Mouse (Mus musculus) liver, embryonic 12.5 days (tissue): ENCODE data around the gene Unc13b. TPM values are rescaled to one million over a fixed set of nuclear protein-coding genes. Genes with fewer than 3 reads are reported as not detected.

ENCODE experiments used
- ATAC-seq: fragments of 200-750 bp; cut with Nextera tagmentation; 2 replicates; pipeline ENCODE4 v1.8.0; 2017; ENCODE audit warnings: moderate number of reproducible peaks, mild to moderate bottlenecking, moderate library complexity
- H3K27ac ChIP-seq: fragments of 300-500 bp; sonication (generic); 2 replicates; pipeline ENCODE4 v1.5.1; 2016; ENCODE audit warnings: mild to moderate bottlenecking
- H3K27me3 ChIP-seq: fragments of 300-500 bp; sonication (generic); replicated peaks from 2 replicates; pipeline ENCODE4 v1.6.1; 2016; ENCODE audit warnings: mild to moderate bottlenecking, moderate library complexity
- H3K36me3 ChIP-seq: fragments of 300-500 bp; sonication (generic); 2 replicates; pipeline ENCODE4 v1.6.1; 2016; ENCODE audit warnings: mild to moderate bottlenecking, moderate library complexity
- H3K4me1 ChIP-seq: fragments of 300-500 bp; sonication (generic); 2 replicates; pipeline ENCODE4 v1.6.1; 2016
- H3K4me2 ChIP-seq: fragments of 300-500 bp; sonication (generic); 2 replicates; pipeline ENCODE4 v1.6.1; 2016; ENCODE audit warnings: mild to moderate bottlenecking, moderate library complexity
- H3K4me3 ChIP-seq: fragments of 300-500 bp; sonication (generic); 2 replicates; pipeline ENCODE4 v1.5.1; 2016; ENCODE audit warnings: mild to moderate bottlenecking, moderate library complexity
- H3K9ac ChIP-seq: fragments of 300-500 bp; sonication (generic); 2 replicates; pipeline ENCODE4 v1.6.1; 2016; ENCODE audit warnings: mild to moderate bottlenecking, moderate library complexity
- H3K9me3 ChIP-seq: fragments of 300-500 bp; sonication (generic); replicated peaks from 2 replicates; pipeline ENCODE4 v1.6.1; 2016; ENCODE audit warnings: mild to moderate bottlenecking, moderate library complexity
- WGBS: fragments of 180-500 bp; shearing (Covaris S2); methylation state at CpG from one replicate; pipeline ENCODE4 v1.1.7; 2016; ENCODE audit not compliant: insufficient replicate concordance; 5-methylcytosine and 5-hydroxymethylcytosine counted together
- polyA plus RNA-seq: library from polyadenylated mRNA; unstranded; fragments of >200 nt; fragmentation: Nextera tagmentation; extraction: Ambion mirVana; gene quantifications from 2 replicates; pipeline ENCODE4 v1.2.1, GENCODE M21; 2016

Unc13b gene
- polyA plus RNA-seq, 1 experiment from 2014 or later: 0.91 TPM

DNA sequence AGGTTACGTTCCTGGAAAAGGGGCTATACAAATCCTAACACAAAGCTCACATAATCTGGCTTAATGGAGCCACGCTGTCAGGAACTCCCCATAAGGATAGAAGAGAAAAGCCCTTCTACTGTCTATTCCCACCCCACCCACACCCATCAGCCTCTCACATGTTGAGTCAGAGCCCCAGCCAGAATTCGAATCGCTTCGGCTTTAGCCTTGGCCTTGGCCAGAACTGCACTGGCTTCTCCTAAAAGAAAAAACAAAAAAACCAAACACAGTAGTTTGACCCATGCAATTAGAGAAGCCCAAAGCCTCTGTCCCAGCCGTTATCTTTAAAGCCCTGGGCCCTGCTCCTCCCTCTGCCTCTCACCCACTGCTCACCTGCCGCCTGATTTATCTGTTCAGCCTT lies 29.6 kb upstream of the Unc13b start:
- Histone ChIP-seq H3K4me1 (peaks cover 42% of the 10 kb centered on the region), H3K9ac (peak overlapping the region; percentile 32; the same call in 1 of the 2 replicates), H3K9me3 (no peaks in the 10 kb centered on the region), H3K4me2 (peak overlapping the region; percentile 82), H3K27me3 (no peaks in the 10 kb centered on the region), H3K36me3 (peaks cover 57% of the 10 kb centered on the region), H3K27ac (no peak overlapping the region), H3K4me3 (peak overlapping the region; percentile 81)
- no peak for ATAC-seq
- 81% methylated on average over 7 of the region's 7 CpGs for WGBS

GRCm38 (mm10) chr4:43029749-43030148 lies 29.0 kb upstream of the Unc13b start:
- H3K4me2 ChIP-seq: peak overlapping the region; percentile 82

DNA sequence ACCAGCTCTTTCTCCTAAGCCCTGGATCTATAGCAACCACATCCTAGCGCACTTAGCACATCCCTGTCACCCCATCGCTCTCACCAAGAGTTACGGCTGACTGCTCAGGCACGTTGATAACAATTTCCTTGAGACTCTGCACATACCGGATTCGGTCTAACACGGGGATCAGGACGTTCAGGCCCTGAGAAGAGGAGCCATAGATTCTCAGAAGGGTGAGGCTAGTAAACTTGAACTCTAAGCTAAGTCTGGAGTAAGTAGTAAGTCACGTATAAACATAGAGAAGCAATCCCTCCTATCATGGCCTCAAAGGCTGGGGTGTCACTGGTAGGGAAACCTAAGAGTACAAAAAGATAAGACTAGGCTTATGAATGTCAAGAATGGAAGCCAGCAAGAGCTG lies 28.4 kb upstream of the Unc13b start:
- Histone ChIP-seq H3K9me3 (no peaks in the 10 kb centered on the region), H3K4me3 (peak overlapping the region; percentile 81), H3K4me2 (peak overlapping the region; percentile 82), H3K27me3 (no peaks in the 10 kb centered on the region), H3K9ac (peak overlapping the region; percentile 96), H3K36me3 (peaks cover 65% of the 10 kb centered on the region), H3K27ac (peak overlapping the region; percentile 89), H3K4me1 (peaks cover 31% of the 10 kb centered on the region)
- ATAC-seq: peak; percentile 13; the same call in 1 of the 2 replicates
- WGBS: 58% methylated on average over 9 of the region's 9 CpGs

More at GRCm38 (mm10) chr4:43029749-43030148, 29.0 kb upstream of the Unc13b start:
- H3K27ac ChIP-seq: peak overlapping the region; percentile 89
- 88% methylated on average over 9 of the region's 9 CpGs for WGBS
- peak overlapping the region; percentile 81 for H3K4me3 ChIP-seq
- no peaks in the 10 kb centered on the region for H3K27me3 ChIP-seq
- ATAC-seq: no peak
- peak overlapping the region; percentile 96 for H3K9ac ChIP-seq
- peaks cover 59% of the 10 kb centered on the region for H3K36me3 ChIP-seq
- peaks cover 35% of the 10 kb centered on the region for H3K4me1 ChIP-seq
- H3K9me3 ChIP-seq: no peaks in the 10 kb centered on the region

GRCm38 (mm10) chr4:43030780-43031230 lies 27.9 kb upstream of the Unc13b start:
- peak overlapping the region; percentile 96 for H3K9ac ChIP-seq
- H3K9me3 ChIP-seq: no peaks in the 10 kb centered on the region
- H3K27me3 ChIP-seq: no peaks in the 10 kb centered on the region
- under 1% methylated on average over 28 of the region's 28 CpGs for WGBS
- H3K4me1 ChIP-seq: peaks cover 32% of the 10 kb centered on the region
- ATAC-seq: peak; percentile 74
- peaks cover 69% of the 10 kb centered on the region for H3K36me3 ChIP-seq
- peak overlapping the region; percentile 89 for H3K27ac ChIP-seq
- H3K4me3 ChIP-seq: peak overlapping the region; percentile 81
- H3K4me2 ChIP-seq: peak overlapping the region; percentile 82

GRCm38 (mm10) chr4:43031237-43031995 lies 27.3 kb upstream of the Unc13b start, which contains the start of gene Stoml2:
Stoml2 (minus strand) TSS chr4:43031710.
- Histone ChIP-seq H3K27me3 (no peaks in the 10 kb centered on the region), H3K9ac (peak within 1 kb of the TSS; percentile 96), H3K27ac (peak within 1 kb of the TSS; percentile 89), H3K9me3 (no peaks in the 10 kb centered on the region), H3K4me3 (peak within 1 kb of the TSS; percentile 81), H3K4me1 (peaks cover 35% of the 10 kb centered on the region), H3K4me2 (peak within 1 kb of the TSS; percentile 82), H3K36me3 (peaks cover 75% of the 10 kb centered on the region)
- peak; percentile 96 for ATAC-seq
- 2% methylated on average over 38 of the region's 38 CpGs for WGBS

- peak overlapping the region; percentile 39; the same call in 1 of the 2 replicates for H3K27ac ChIP-seq
These were observed 26.3 kb upstream of the Unc13b start for GRCm38 (mm10) chr4:43032501-43032900.

GRCm38 (mm10) chr4:43033481-43033880 lies 25.3 kb upstream of the Unc13b start:
- no peaks in the 10 kb centered on the region for H3K27me3 ChIP-seq
- no peak overlapping the region for H3K27ac ChIP-seq
- no peak for ATAC-seq
- peaks cover 62% of the 10 kb centered on the region for H3K36me3 ChIP-seq
- H3K4me1 ChIP-seq: peaks cover 54% of the 10 kb centered on the region
- WGBS: 77% methylated on average over 14 of the region's 14 CpGs
- H3K9ac ChIP-seq: no peak overlapping the region
- no peak overlapping the region for H3K4me3 ChIP-seq
- H3K9me3 ChIP-seq: no peaks in the 10 kb centered on the region
- no peak overlapping the region for H3K4me2 ChIP-seq

More at GRCm38 (mm10) chr4:43032501-43032900, 26.3 kb upstream of the Unc13b start:
- no peaks in the 10 kb centered on the region for H3K9me3 ChIP-seq
- no peak overlapping the region for H3K9ac ChIP-seq
- ATAC-seq: no peak
- H3K4me3 ChIP-seq: no peak overlapping the region
- no peak overlapping the region for H3K4me2 ChIP-seq
- peaks cover 46% of the 10 kb centered on the region for H3K4me1 ChIP-seq
- 68% methylated on average over 1 of the region's 1 CpGs for WGBS
- no peaks in the 10 kb centered on the region for H3K27me3 ChIP-seq
- peaks cover 72% of the 10 kb centered on the region for H3K36me3 ChIP-seq

DNA sequence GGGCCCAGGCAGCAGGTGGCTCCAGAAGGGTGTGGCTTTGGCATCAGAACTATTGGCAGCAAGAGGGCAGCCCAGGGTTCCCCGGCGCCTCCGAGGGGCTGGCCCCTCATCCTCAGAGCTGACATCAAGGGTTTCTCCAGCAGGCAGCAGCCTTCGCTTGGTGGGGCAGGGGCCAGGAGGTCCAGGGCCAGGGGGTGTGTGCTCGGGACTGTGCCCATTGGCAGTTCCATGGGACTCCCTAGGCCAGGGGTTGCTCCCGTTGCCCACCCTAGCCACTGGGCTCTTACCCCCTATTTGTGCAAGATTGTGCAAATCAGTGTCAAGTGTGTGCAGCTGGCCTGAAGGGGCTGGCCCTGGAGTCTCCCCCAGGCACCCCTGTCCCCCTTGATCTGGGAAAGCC lies 22.9 kb upstream of the Unc13b start:
- WGBS: 85% methylated on average over 6 of the region's 6 CpGs
- no peak overlapping the region for H3K4me3 ChIP-seq
- H3K9ac ChIP-seq: no peak overlapping the region
- peaks cover 55% of the 10 kb centered on the region for H3K4me1 ChIP-seq
- no peaks in the 10 kb centered on the region for H3K9me3 ChIP-seq
- H3K27ac ChIP-seq: peak overlapping the region; percentile 95; the same call in 1 of the 2 replicates
- peak overlapping the region; percentile 23 for H3K4me2 ChIP-seq
- no peak for ATAC-seq
- no peaks in the 10 kb centered on the region for H3K27me3 ChIP-seq
- H3K36me3 ChIP-seq: peaks cover 46% of the 10 kb centered on the region

DNA sequence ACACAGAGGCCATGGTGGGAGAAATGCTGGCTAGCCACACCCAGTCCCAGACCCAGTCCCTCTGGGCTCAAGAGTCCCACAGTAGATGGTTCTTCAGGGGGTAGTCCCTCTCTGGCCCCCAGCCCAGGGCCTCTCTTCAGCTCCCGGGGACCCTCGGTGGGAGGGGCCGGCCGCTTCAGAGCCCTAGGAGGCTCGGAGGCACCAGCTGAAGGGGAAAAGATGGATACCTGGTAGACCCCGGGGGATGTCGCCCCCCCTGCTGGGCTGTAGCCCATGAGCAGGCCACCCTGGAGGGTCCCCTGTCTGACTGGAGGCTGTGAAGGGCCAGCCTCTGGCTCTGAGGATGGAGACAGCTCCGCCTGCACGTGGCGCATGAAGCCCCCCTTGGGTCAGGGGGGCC lies 22.4 kb upstream of the Unc13b start:
- ATAC-seq: no peak
- 79% methylated on average over 10 of the region's 10 CpGs for WGBS
- Histone ChIP-seq H3K27ac (peak overlapping the region; percentile 95), H3K27me3 (no peaks in the 10 kb centered on the region), H3K4me3 (peak overlapping the region; percentile 83), H3K36me3 (peaks cover 46% of the 10 kb centered on the region), H3K4me2 (peak overlapping the region; percentile 93), H3K4me1 (peaks cover 60% of the 10 kb centered on the region), H3K9ac (peak overlapping the region; percentile 74), H3K9me3 (no peaks in the 10 kb centered on the region)

DNA sequence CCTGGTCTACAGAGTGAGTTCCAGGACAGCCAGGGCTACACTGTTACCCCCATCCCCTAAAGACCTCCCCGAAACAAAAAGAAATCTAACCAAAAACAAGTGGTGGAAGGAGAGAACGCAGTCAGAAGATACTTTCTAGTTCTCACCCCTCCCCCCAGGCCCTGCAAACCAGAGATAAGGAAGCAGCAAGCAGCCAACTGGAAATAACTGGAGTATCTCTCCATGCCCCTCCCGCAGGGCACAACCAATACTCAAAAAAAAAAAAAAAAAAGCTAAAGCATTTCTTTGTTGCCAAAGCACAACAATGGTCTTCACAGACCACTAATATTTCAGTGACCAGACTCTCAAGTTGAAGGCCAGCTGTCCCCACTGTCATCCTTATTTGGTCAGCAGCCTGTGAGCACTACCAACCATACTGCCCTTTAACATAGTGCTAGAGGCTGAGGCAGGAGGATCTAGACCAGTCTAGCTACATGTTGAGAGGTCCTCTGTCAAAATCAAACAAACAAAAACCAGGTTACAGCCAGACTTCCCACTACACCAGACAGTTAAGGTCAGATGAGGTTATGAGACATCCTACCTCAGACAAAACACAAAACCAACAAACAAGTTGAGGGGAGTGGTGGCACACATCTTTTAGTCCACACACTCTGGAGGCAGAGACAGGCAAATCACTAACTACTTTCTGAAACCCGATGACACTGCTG lies 20.7 kb upstream of the Unc13b start:
- H3K4me1 ChIP-seq: peaks cover 53% of the 10 kb centered on the region
- 12% methylated on average over 4 of the region's 4 CpGs for WGBS
- peak overlapping the region; percentile 95 for H3K27ac ChIP-seq
- peak overlapping the region; percentile 83 for H3K4me3 ChIP-seq
- H3K36me3 ChIP-seq: peaks cover 41% of the 10 kb centered on the region
- H3K9me3 ChIP-seq: no peaks in the 10 kb centered on the region
- H3K9ac ChIP-seq: peak overlapping the region; percentile 92
- peak overlapping the region; percentile 93 for H3K4me2 ChIP-seq
- peak; percentile 60 for ATAC-seq
- no peaks in the 10 kb centered on the region for H3K27me3 ChIP-seq

DNA sequence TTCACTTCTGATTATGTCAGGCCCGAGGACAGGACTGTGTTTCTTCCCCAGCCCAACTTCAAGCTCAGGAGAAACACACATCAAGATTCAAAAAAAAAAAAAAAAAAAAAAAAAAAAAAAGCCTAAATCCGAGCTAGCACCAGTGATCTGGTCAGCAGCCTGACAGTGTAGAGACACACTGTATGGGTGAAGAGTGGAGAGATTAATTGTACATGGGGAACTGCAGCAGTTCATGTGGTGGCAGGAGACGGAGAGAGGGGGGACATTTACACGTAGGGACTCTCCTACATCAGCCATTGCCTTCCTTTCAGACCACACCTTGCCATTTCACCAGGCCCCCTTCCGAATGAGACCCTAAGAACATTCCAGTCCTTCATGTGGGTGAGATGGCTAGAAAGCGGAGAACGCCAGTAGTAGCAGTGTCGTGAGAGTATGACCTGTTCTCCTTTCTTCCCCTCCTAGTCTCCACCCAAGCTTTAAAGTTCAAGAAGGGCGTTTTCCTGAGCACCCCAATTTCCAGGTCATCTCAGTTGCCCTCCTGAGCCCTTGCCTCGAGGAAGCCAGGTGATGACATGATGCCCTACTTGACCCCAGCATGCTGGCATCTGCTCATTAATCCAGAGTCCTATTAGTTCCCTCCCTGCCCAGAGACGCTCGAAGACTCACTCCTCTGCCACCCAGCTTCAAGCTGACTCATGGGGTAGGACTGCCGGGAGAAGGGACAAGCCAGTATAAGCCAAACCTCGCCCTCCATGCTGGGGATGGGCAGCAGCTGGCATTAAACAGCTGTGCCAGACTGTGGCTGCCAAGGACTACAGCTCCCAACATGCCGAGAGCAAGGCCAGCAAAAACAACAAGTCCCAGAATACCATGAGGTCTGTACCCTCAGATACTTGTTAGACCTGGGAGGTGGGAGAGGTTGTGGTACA lies 19.9 kb upstream of the Unc13b start:
- peak overlapping the region; percentile 83 for H3K4me3 ChIP-seq
- H3K4me2 ChIP-seq: peak overlapping the region; percentile 93
- H3K9ac ChIP-seq: peak overlapping the region; percentile 92
- 43% methylated on average over 15 of the region's 15 CpGs for WGBS
- ATAC-seq: peak; percentile 36
- H3K9me3 ChIP-seq: no peaks in the 10 kb centered on the region
- peaks cover 56% of the 10 kb centered on the region for H3K4me1 ChIP-seq
- H3K27me3 ChIP-seq: no peaks in the 10 kb centered on the region
- H3K36me3 ChIP-seq: peaks cover 33% of the 10 kb centered on the region
- peak overlapping the region; percentile 95 for H3K27ac ChIP-seq
